Mouse (Mus musculus) cortical plate, adult 2 months (tissue): Measurements from ENCODE around the gene 4933427D14Rik. TPM values are rescaled to one million over a fixed set of nuclear protein-coding genes. Genes with fewer than 3 reads are reported as not detected.
"Not testable (repeated sequence)": the region's sequence is repeated elsewhere in the genome, so short reads cannot be mapped to it uniquely, and the experiment has no call there.

Experiments
- H3K27ac ChIP-seq: fragments of 200-500 bp; 2 replicates; pipeline ENCODE4 v1.5.1; 2012; ENCODE audit warnings: low read length, control low read depth, inconsistent platforms; ENCODE audit not compliant: insufficient read depth
- H3K4me1 ChIP-seq: fragments of 200-500 bp; 2 replicates; pipeline ENCODE4 v1.6.1; 2011; ENCODE audit warnings: low read length; ENCODE audit not compliant: control insufficient read depth, insufficient read depth
- H3K4me3 ChIP-seq: fragments of 200-500 bp; 2 replicates; pipeline ENCODE4 v1.5.1; 2011; ENCODE audit warnings: mild to moderate bottlenecking, low read length, control low read depth; ENCODE audit not compliant: insufficient read depth
- CTCF ChIP-seq: fragments of 200-500 bp; IDR thresholded peaks from 2 replicates; pipeline ENCODE4 v1.5.1; 2011; ENCODE audit warnings: mild to moderate bottlenecking, control low read depth, low read length; ENCODE audit not compliant: insufficient read depth; ENCODE audit errors: extremely low read depth
- POLR2A ChIP-seq: fragments of 200-500 bp; IDR thresholded peaks from 2 replicates; pipeline ENCODE4 v1.6.1; 2011; ENCODE audit warnings: mild to moderate bottlenecking, low read length, control low read depth; ENCODE audit not compliant: insufficient read depth; ENCODE audit errors: extremely low read depth
- polyA plus RNA-seq: library from polyadenylated mRNA; depleted of rRNA; stranded (reverse); fragments of >200 nt; gene quantifications from 2 replicates; pipeline ENCODE4 v1.2.3, GENCODE M21; 2012

4933427D14Rik gene
- polyA plus RNA-seq, 1 experiment, result 34.1 TPM

DNA sequence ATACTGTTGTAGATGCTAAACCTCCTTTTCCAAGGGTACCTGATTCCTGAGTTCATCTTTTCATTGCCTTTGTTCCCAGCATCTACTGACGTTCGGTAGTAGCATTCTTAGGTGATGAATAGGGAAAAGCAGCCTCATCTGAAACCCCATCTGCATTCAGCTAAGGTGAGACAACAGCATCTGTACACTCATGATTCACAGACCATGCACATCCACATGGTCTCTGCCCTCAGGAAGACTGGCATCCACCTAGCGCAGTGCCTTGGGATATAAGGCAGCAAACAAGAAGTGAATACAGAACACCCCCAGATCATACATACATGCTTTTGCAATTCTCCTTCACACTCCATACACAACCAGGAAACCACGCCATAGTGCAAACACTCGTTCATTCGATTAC, 32.5 kb downstream of the 4933427D14Rik start:
- TF ChIP-seq CTCF (no peak), POLR2A (no peak)

DNA sequence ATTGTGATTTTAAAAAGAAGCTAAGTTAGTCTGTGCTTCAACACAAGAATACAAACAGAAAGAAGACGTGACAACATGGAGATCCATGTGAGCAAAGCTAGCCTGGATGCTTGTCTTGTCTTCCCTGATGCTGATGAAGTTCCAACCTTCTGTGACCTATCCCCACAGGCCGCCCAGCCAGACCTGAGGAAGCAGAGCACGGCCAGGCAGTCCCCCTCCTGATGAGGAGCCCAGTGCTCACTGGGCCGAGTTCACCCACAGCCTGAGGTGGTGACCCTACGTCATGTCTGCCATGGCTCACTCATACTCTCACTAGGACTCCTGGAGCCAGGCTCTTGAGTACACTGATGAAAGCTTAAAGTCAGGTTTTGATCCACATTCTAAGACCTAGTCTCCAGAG, 33.8 kb downstream of the 4933427D14Rik start:
- Histone ChIP-seq H3K4me1 (peaks cover 2% of the 10 kb centered on the region), H3K27ac (no peak overlapping the region), H3K4me3 (no peak overlapping the region)
- TF ChIP-seq CTCF (no peak), POLR2A (no peak)

More for the DNA sequence above, 32.5 kb downstream of the 4933427D14Rik start:
- Histone ChIP-seq H3K4me3 (no peak overlapping the region), H3K27ac (no peak overlapping the region), H3K4me1 (peaks cover 2% of the 10 kb centered on the region)

DNA sequence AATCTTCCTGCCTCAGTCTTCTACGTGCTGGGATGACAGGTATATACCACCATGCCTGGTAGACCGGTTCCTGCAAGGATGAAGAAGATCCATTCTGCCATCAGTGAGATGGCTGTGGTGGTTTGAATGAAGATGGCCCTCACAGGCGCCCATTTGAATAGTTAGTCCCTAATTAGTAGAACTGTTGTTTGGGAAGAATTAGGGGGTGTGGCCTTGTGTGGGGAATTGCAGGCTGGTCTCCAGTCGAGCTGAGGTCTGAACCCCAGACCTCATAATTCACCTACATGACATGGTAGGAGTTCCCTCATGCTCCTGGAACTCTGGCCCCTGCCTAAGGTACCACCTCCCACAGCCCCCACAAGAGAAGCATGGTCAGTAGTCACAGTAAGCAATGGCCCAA, 35.4 kb downstream of the 4933427D14Rik start:
- H3K4me3 ChIP-seq, H3K27ac ChIP-seq, H3K4me1 ChIP-seq: not testable (repeated sequence)

DNA sequence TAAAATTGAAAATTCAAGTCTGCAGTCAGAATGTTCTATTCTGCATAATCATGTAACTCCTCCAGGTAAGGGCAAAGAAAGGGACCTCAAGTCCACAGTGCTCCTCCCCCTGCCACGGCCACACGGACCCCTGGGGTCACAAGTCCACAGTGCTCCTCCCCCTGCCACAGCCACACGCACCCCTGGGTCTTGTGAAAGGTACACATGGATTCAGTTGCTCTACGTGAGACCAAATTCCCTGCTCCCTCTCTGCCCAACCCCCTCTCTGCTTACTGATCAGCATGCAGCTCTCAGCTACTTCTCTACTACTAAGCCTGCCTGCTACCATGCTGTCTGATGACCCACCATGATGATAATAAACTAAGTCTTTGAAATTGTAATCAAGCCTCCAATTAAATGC, 37.4 kb downstream of the 4933427D14Rik start:
- TF ChIP-seq POLR2A, result no peak
- no peak for TF ChIP-seq CTCF
- no peak overlapping the region for H3K27ac ChIP-seq
- no peak overlapping the region for H3K4me3 ChIP-seq
- H3K4me1 ChIP-seq, result no peaks in the 10 kb centered on the region

DNA sequence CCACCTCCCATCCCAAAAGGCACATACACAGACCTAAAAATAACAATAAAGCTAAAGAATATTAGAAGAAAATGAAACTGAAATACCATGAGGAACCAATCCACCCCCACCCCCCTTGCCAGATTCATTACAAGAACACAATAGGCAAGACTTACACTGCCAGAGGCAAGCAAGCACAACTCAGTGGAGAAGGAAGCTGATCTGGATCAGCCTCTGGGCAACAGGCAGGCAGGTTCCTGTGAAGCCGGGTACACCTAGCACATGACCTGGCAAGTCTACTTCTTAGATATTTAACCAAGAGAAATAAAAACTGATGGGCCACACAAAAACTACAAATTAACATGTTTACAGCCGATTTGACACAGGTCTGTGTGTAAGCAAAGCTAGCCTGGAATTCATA, 44.1 kb downstream of the 4933427D14Rik start:
- Histone ChIP-seq H3K4me3 (no peak overlapping the region), H3K4me1 (no peaks in the 10 kb centered on the region)
- TF ChIP-seq POLR2A, result no peak
- TF ChIP-seq CTCF, result no peak

DNA sequence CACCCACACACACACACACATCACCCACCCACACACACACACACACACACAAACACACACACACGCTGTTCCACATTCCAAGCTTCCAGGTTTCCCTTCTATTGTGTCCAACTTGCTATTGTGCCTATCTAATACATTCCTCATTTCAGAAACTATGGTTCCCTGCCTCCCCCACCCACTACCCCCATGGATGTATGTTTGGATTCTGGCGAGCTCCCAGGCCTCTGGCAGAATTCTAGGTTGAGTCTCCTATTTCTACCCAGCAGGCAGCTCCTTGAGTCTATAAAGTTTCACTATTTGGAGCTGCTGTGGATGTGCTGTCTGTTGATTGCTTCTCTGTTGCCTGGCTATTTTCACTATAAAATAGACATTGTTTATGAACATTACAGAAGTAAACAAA, 50.6 kb downstream of the 4933427D14Rik start:
- Histone ChIP-seq H3K4me1 (peaks cover 9% of the 10 kb centered on the region), H3K27ac (no peak overlapping the region), H3K4me3 (no peak overlapping the region)
- TF ChIP-seq CTCF, result no peak
- TF ChIP-seq POLR2A, result no peak

More for the DNA sequence above, 44.1 kb downstream of the 4933427D14Rik start:
- H3K27ac ChIP-seq, result no peak overlapping the region

DNA sequence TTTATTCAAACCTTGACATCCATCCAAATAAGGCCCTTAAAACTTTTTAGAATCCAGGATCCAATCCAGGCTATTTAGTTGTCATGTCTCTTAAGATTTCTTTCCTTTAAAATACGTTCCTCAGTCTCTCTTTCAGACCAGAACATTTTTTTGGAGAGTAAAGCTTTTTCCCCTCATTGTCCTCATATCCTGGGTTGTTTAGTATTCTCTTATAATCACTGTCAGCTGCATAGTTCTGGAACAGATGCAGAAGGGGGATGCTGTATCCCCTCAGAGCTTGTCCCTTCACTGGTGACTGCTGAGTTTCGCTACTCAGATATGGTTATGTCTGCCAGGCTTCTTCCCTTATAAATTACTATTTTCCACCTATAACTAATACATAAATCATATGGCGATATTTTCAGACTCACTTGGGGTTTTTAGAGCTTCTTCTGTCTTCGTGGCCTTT, 51.3 kb downstream of the 4933427D14Rik start:
- TF ChIP-seq POLR2A (no peak), CTCF (no peak)
- H3K27ac ChIP-seq, result no peak overlapping the region
- peaks cover 9% of the 10 kb centered on the region for H3K4me1 ChIP-seq
- no peak overlapping the region for H3K4me3 ChIP-seq

DNA sequence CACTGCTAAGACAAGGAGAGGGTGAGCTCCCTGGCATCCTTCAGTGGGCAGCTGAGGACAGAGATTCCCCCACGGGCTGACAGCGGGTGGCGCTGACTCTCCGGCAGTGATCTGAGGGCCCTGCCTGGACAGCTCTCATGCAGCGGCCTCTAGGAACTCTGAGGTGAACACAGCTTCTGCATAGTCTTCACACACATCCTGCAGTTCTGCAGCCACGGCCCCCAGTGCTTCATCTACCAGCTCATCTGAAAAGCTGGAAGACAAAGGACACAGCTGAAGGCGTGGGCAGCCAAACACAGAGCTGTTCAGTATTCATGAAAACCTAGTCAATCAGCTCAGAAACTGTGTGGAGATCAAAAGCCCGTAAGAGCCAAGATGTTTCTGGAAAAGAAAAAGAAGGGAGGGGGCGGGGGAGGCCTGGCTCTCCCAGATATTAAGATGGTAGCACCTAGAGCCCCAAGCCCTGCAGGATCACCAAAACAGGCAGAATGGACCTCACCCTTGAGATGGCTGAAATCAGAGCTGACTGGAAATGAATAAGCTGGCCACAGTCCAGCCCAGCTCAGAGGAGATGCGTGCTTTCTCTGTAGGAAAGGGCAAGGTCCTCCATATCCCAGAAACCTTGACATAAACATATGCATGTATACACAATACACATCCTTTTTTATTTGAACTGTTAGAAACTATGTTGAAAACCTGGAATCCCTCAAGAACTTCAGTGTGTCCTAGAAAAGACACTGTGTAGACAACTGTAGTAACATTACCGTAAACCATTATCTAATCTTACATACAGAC, 51.9 kb downstream of the 4933427D14Rik start:
- peaks cover 9% of the 10 kb centered on the region for H3K4me1 ChIP-seq
- H3K4me3 ChIP-seq, result no peak overlapping the region
- no peak overlapping the region for H3K27ac ChIP-seq
- no peak for TF ChIP-seq CTCF
- TF ChIP-seq POLR2A, result no peak

DNA sequence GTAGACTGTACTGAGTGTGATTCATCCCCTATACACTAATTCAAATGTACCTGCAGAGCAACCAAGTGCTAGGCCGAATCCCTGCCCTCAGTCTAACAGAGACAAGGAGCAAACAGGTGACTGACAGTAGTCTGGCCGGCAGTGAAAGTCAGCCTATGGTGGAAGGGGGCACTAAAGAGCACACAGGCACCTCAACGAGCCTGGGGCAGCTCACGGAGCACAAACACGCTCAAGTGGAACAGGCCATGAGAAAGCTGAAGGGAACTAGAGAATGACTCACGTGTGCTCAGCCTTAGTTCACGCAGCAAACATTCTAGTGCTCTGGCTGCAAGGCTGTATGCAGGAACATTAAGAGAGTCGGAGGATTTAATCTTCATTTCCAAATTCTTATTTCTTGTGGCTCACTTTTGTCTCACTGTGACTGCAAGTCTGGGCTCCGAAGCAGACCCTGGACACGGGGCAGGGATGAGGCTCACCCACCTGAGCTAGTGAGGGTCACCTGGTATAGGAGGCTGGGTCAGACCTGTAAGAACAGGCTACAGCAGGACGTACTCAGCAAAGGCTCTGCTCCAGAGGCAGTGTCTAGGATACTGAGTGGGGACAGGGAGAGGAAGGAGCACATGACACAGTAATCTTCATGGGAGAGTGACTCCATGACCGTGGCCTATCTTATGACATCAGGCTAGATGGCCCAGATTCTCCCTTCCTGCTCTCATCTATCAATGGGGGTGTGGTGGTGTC, 54.0 kb downstream of the 4933427D14Rik start:
- Histone ChIP-seq H3K27ac (no peak overlapping the region), H3K4me1 (peaks cover 9% of the 10 kb centered on the region), H3K4me3 (no peak overlapping the region)
- no peak for TF ChIP-seq CTCF
- TF ChIP-seq POLR2A, result no peak

DNA sequence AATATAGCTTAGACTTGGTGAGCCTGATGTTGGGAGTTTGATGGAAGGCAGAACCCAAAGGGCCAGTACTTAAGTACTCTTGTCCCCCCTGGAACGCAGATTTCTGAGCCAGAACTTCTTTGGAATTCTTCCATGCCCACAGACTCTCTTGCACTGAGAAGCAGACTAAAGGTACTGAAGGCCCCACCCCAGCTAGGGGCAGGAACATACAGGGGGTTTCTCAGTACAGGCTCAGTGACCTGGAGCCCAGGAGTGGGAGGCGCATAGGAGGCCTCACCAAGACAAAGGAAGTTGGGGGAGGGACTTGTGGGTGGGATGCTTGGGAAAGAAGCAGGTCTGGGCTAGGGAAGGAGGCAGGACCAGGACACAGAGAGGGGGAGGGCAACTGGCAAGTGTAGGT, 56.1 kb downstream of the 4933427D14Rik start:
- TF ChIP-seq CTCF, result no peak
- TF ChIP-seq POLR2A, result no peak
- peaks cover 4% of the 10 kb centered on the region for H3K4me1 ChIP-seq
- H3K4me3 ChIP-seq, result no peak overlapping the region
- no peak overlapping the region for H3K27ac ChIP-seq

DNA sequence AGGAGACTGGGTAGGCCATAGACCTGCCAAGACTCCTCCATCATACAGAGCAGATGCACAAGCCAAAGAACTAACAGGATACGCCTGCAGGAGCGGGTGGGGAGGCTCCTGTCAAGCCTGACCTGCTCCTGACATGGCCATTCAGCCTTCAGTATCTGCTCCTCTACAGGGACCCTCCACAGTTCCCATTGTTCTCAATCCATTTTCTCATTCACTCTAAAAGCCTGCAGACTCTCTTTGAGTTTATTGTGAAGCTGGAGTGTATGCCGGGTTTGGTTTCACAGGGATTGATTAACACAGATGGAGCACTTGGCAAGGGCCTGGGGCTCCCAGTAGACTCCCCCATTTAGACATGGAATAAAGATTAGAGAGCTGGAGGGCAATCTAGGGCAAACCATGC, 59.3 kb downstream of the 4933427D14Rik start:
- TF ChIP-seq POLR2A (no peak), CTCF (no peak)
- no peaks in the 10 kb centered on the region for H3K4me1 ChIP-seq
- H3K27ac ChIP-seq, result no peak overlapping the region
- no peak overlapping the region for H3K4me3 ChIP-seq
